Mouse (Mus musculus) C2C12 (cell line): Measurements from ENCODE around the gene Alpi. TPM values are rescaled to one million over a fixed set of nuclear protein-coding genes. Genes with fewer than 3 reads are reported as not detected.

Experiments used
- H3K27me3 ChIP-seq: one replicate; pipeline ENCODE4 v1.6.1; 2011; ENCODE audit not compliant: control insufficient read depth, insufficient read depth, insufficient read length
- H3K36me3 ChIP-seq: one replicate; pipeline ENCODE4 v1.6.1; 2011; ENCODE audit not compliant: control insufficient read depth, insufficient read depth
- H3K4me3 ChIP-seq: one replicate; pipeline ENCODE4 v1.5.1; 2011; ENCODE audit warnings: mild to moderate bottlenecking, control low read depth; ENCODE audit not compliant: poor library complexity, insufficient read depth, severe bottlenecking
- H3K79me2 ChIP-seq: one replicate; pipeline ENCODE4 v1.6.1; 2011; ENCODE audit not compliant: control insufficient read depth, insufficient read depth
- H3K79me3 ChIP-seq: one replicate; pipeline ENCODE4 v1.6.1; 2011; ENCODE audit warnings: low read depth, control low read depth
- H3ac ChIP-seq: one replicate; pipeline ENCODE3; 2011; ENCODE audit warnings: low read depth; ENCODE audit not compliant: control insufficient read depth, insufficient read length
- CEBPB ChIP-seq: IDR thresholded peaks from one replicate; pipeline ENCODE4 v1.6.1; 2011; ENCODE audit warnings: low read depth, mild to moderate bottlenecking, control low read depth, moderate library complexity
- CTCF ChIP-seq: IDR thresholded peaks from one replicate; pipeline ENCODE4 v1.5.1; 2011; ENCODE audit not compliant: control insufficient read depth, insufficient read depth, insufficient read length
- FOSL1 ChIP-seq: IDR thresholded peaks from one replicate; pipeline ENCODE4 v1.8.0; 2011; ENCODE audit warnings: mild to moderate bottlenecking, low read length; ENCODE audit not compliant: poor library complexity, insufficient read depth, severe bottlenecking
- MAX ChIP-seq: IDR thresholded peaks from one replicate; pipeline ENCODE4 v1.6.1; 2011; ENCODE audit warnings: mild to moderate bottlenecking, control low read depth
- MYOD1 ChIP-seq: IDR thresholded peaks from one replicate; pipeline ENCODE4 v1.6.1; 2011; ENCODE audit warnings: low read depth; ENCODE audit not compliant: control insufficient read depth, insufficient read length
- MYOG ChIP-seq: IDR thresholded peaks from one replicate; pipeline ENCODE4 v1.6.1; 2011; ENCODE audit not compliant: control insufficient read depth, insufficient read length; ENCODE audit errors: extremely low read depth
- USF1 ChIP-seq: IDR thresholded peaks from one replicate; pipeline ENCODE4 v1.6.1; 2011; ENCODE audit warnings: low read depth, mild to moderate bottlenecking, control low read depth, moderate library complexity
- polyA plus RNA-seq: library from polyadenylated mRNA; unstranded; fragments of >200 nt; fragmentation: generic; extraction: Trizol; gene quantifications from one replicate; pipeline ENCODE4 v1.2.1, GENCODE M21; 2012; ENCODE audit warnings: missing spikeins

Alpi gene
- polyA plus RNA-seq, 1 experiment, result not detected

- Histone ChIP-seq H3K36me3 (no peaks in the 10 kb centered on the region), H3K4me3 (no peak overlapping the region), H3K79me2 (no peaks in the 10 kb centered on the region), H3K27me3 (peaks cover 20% of the 10 kb centered on the region), H3K79me3 (no peaks in the 10 kb centered on the region), H3ac (no peak overlapping the region)
- TF ChIP-seq MYOG (no peak), CEBPB (no peak), MAX (no peak), USF1 (no peak), FOSL1 (no peak), CTCF (no peak), MYOD1 (no peak)
Observed at GRCm38 (mm10) chr1:87127206-87128030, 26.0 kb upstream of the Alpi start.

- Histone ChIP-seq H3ac (no peak within 1 kb of the TSS), H3K79me2 (no peaks in the 10 kb centered on the region), H3K79me3 (no peaks in the 10 kb centered on the region), H3K27me3 (peaks cover 20% of the 10 kb centered on the region), H3K4me3 (no peak within 1 kb of the TSS), H3K36me3 (no peaks in the 10 kb centered on the region)
- no peak for TF ChIP-seq CEBPB
- no peak for TF ChIP-seq MYOG
- no peak for TF ChIP-seq CTCF
- no peak for TF ChIP-seq MAX
- TF ChIP-seq MYOD1, result no peak
- TF ChIP-seq FOSL1, result no peak
- TF ChIP-seq USF1, result no peak
Observed at GRCm38 (mm10) chr1:87124673-87125072, 23.3 kb upstream of the Alpi start, which contains the start of gene Akp3. Gene Akp3 (plus strand): TSS chr1:87124973.

- no peak overlapping the region for H3K4me3 ChIP-seq
- no peak overlapping the region for H3ac ChIP-seq
Observed at GRCm38 (mm10) chr1:87114784-87115183, 13.4 kb upstream of the Alpi start.

DNA sequence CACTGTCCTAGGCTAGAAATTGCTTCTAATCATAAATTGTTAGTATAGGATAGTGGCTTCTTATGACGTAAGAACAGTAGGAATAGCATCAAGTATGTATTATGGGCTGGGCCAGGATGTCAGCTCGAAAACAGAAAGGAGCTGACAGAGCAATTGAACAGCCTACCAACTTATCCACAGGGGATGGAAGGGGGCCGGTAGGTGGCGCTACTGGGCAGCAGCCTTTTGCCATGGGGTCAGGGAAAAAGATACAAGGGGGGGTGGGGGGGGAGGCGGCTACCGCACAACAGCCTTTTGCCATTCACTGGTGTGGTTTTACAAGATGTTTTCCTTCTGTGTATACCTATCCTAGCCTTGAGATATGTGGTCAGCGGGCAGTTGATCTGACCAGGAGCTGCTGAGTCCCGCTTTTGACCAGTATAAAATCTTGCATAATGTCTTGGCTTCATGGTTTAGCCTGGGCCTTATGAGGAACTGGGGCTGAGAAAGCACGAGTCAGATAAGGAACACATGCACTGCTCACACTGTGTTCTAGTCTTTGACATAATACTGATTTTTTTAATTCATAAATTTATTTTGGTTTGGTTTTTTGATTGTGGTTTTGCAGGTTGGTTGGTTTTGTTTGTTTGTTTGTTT lies 10.4 kb upstream of the Alpi start:
- TF ChIP-seq MYOD1 (no peak), USF1 (no peak), FOSL1 (no peak), CTCF (peak; percentile 13), MAX (no peak), CEBPB (no peak), MYOG (no peak)
- Histone ChIP-seq H3K27me3 (no peaks in the 10 kb centered on the region), H3K4me3 (no peak overlapping the region), H3K79me2 (no peaks in the 10 kb centered on the region), H3K79me3 (no peaks in the 10 kb centered on the region), H3K36me3 (no peaks in the 10 kb centered on the region), H3ac (no peak overlapping the region)

More at GRCm38 (mm10) chr1:87114784-87115183, 13.4 kb upstream of the Alpi start:
- Histone ChIP-seq H3K79me3 (no peaks in the 10 kb centered on the region), H3K79me2 (no peaks in the 10 kb centered on the region), H3K36me3 (no peaks in the 10 kb centered on the region), H3K27me3 (no peaks in the 10 kb centered on the region)
- no peak for TF ChIP-seq CEBPB
- TF ChIP-seq MYOD1, result no peak
- TF ChIP-seq MAX, result no peak
- TF ChIP-seq MYOG, result no peak
- TF ChIP-seq USF1, result no peak
- TF ChIP-seq FOSL1, result no peak

DNA sequence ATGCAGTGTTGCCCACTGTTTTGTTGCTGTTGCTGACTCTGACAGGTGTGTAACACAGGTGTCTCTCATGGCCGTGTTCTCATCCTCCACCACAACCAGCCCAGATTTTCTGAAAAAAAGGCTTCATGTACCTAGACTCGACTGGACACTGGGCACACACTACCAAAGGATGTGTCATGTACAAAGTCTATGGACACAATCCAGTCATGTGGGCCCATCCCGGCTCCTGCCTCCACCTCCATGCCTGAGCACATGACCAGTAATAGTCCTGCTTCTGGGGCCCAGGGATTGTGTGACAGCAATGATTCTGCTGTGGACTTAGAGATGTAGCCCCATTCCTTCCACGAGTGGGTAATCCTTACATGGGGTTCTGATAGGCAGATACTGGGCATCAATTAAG lies 7.2 kb upstream of the Alpi start:
- Histone ChIP-seq H3K79me2 (no peaks in the 10 kb centered on the region), H3ac (no peak overlapping the region), H3K36me3 (no peaks in the 10 kb centered on the region), H3K79me3 (no peaks in the 10 kb centered on the region), H3K4me3 (no peak overlapping the region), H3K27me3 (no peaks in the 10 kb centered on the region)
- no peak for TF ChIP-seq USF1

GRCm38 (mm10) chr1:87106536-87106935 lies 5.1 kb upstream of the Alpi start:
- no peaks in the 10 kb centered on the region for H3K79me2 ChIP-seq
- no peaks in the 10 kb centered on the region for H3K27me3 ChIP-seq
- H3K36me3 ChIP-seq, result no peaks in the 10 kb centered on the region
- H3K4me3 ChIP-seq, result no peak overlapping the region
- TF ChIP-seq CTCF (no peak), MAX (no peak), USF1 (no peak), CEBPB (no peak), FOSL1 (no peak), MYOG (no peak), MYOD1 (no peak)
- H3K79me3 ChIP-seq, result no peaks in the 10 kb centered on the region
- no peak overlapping the region for H3ac ChIP-seq
